Mouse (Mus musculus): Measurements from ENCODE around the gene Gm11115. TPM values are rescaled to one million over a fixed set of nuclear protein-coding genes. Genes with fewer than 3 reads are reported as not detected.

Gene Gm11115
- not detected in 2 replicates for polyA plus RNA-seq (2016; fragmentation: Nextera tagmentation; extraction: Ambion mirVana)

DNA sequence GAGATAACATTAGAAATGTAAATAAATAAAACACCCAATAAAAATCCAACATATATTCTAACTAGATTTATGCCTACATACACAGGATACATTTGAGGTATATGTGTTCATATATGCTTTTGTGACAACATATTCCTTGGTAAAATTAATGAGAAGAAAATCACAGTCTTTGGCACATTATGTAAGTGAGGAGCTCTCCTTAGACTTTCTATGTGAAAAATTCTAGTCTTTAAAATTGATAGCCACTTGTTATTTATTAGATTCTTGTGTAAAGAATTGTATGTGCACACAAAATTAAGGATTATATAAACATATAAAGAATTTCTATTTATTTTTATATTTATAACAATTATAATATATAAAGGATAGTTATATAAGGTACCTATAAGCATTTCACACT is at the start of gene Gm11115:
TSS of gene Gm11115 (minus strand) at position 101 of the 400 bp plus-strand sequence.
- Histone ChIP-seq H3K4me1 (no peaks in the 10 kb centered on the region), H3K27me3 (ENCODE audit: poor library complexity, severe bottlenecking) (no peaks in the 10 kb centered on the region), H3K36me3 (replicated peaks) (no peaks in the 10 kb centered on the region), H3K4me3 (no peak within 1 kb of the TSS), H3K27ac (no peak within 1 kb of the TSS), H3K9me3 (no peaks in the 10 kb centered on the region)
- no peak for DNase-seq (ENCODE audit: extremely low spot score, low spot score)

GRCm38 (mm10) chr5:88111430-88111829 is 42.5 kb downstream of the Gm11115 start, which contains the start of gene Gm11116:
Gene Gm11116 (minus strand): TSS chr5:88111530.
- H3K4me1 ChIP-seq, result no peaks in the 10 kb centered on the region
- no peaks in the 10 kb centered on the region for H3K27me3 ChIP-seq (ENCODE audit: poor library complexity, severe bottlenecking)
- no peak for DNase-seq (ENCODE audit: extremely low spot score, low spot score)
- H3K27ac ChIP-seq, result no peak within 1 kb of the TSS
- H3K36me3 ChIP-seq (replicated peaks), result no peaks in the 10 kb centered on the region
- 89% methylated on average over 1 of the region's 1 CpGs for WGBS
- no peak within 1 kb of the TSS for H3K4me3 ChIP-seq
- H3K9me3 ChIP-seq, result no peaks in the 10 kb centered on the region

Other genes starting within 250 kb of the Gm11115 start
- gene Csn3, start 228.5 kb downstream of the Gm11115 start, polyA plus RNA-seq (2016; fragmentation: Nextera tagmentation; extraction: Ambion mirVana), result 0.37 and 0.52 TPM in 2 replicates
- not detected in 2 replicates for gene 2310003L06Rik, start 184.6 kb downstream of the Gm11115 start, polyA plus RNA-seq (2016; fragmentation: Nextera tagmentation; extraction: Ambion mirVana)
- gene Gm28434, start 184.6 kb downstream of the Gm11115 start, polyA plus RNA-seq (2016; fragmentation: Nextera tagmentation; extraction: Ambion mirVana), result not detected in 2 replicates
- gene Cabs1, start 174.7 kb downstream of the Gm11115 start, polyA plus RNA-seq (2016; fragmentation: Nextera tagmentation; extraction: Ambion mirVana), result not detected in 2 replicates
- gene Smr3a, start 151.6 kb downstream of the Gm11115 start, polyA plus RNA-seq (2016; fragmentation: Nextera tagmentation; extraction: Ambion mirVana), result not detected in 2 replicates
- gene Smr2, start 67.5 kb downstream of the Gm11115 start, polyA plus RNA-seq (2016; fragmentation: Nextera tagmentation; extraction: Ambion mirVana), result not detected in 2 replicates
- gene Gm11116, start 42.6 kb downstream of the Gm11115 start, polyA plus RNA-seq (2016; fragmentation: Nextera tagmentation; extraction: Ambion mirVana), result not detected in 2 replicates
- not detected in 2 replicates for gene Gm7714, start 114.8 kb upstream of the Gm11115 start, polyA plus RNA-seq (2016; fragmentation: Nextera tagmentation; extraction: Ambion mirVana)
- gene Prol1, start 163.2 kb upstream of the Gm11115 start, polyA plus RNA-seq (2016; fragmentation: Nextera tagmentation; extraction: Ambion mirVana), result not detected in 2 replicates
- not detected in 2 replicates for gene Amtn, start 222.0 kb upstream of the Gm11115 start, polyA plus RNA-seq (2016; fragmentation: Nextera tagmentation; extraction: Ambion mirVana)

Measured in forebrain, embryonic 10.5 days (tissue).